Mouse (Mus musculus) ZHBTc4 (cell line): Measurements from ENCODE around the gene Gm10642.

Source experiments
- DNase-seq: peaks from one replicate; pipeline ENCODE4 v3.0.0-alpha.2; 2011; ENCODE audit warnings: low read depth, low spot score

Gm10642 gene

DNA sequence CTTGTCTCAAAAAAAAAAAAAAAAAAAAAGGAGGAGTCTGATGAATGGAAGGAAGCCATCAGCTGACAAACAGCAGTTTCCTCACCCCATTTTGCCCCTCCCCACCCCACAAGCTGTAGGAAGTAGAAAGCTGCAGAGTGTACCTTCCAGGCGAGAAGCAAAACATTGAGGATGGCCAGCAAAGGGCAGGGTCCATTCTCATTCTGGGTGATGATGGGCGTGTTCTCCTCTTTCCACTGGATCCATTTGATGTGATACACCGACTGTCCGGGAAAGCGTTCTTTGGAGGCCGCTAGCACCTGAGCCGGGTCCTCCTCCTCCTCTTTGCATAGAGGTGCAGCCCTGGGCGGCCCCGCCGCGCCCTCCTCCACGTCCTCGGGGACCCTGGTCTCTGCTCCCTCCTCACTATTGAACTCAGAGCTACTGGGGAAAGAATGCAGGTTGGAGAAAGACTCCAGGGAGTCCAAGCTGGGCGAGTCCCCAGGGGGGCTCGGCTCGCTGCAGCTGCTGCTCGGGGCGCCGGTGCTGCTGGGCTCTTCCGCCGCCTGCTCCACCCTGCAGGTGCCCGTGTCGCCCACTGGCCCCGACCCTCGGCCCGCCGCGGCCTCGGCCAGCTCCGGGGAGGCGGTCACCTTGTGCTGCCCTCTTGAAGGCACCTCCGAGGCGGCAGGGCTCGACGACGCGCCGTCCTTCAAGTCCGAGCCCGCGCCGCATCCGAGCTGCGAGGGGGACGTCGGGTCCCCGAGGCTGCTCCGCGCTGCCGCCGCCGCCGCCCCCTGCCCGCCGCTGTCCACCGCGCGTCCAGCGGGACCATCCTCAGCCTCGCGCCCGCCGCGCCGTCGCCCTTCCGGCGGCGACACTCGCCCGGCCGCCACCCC lies at the start of gene Gm10642:
Gene Gm10642 (plus strand): TSS at position 122 of the 878 bp plus-strand sequence.
- DNase-seq: peak; percentile 44

- DNase-seq: no peak
Measured at GRCm38 (mm10) chr9:70611026-70611673, 44.9 kb upstream of the Gm10642 start.

- DNase-seq: peak; percentile 4
Measured at GRCm38 (mm10) chr9:70629711-70630110, 26.3 kb upstream of the Gm10642 start.

GRCm38 (mm10) chr9:70631665-70632064 lies 24.4 kb upstream of the Gm10642 start:
- peak; percentile 8 for DNase-seq

GRCm38 (mm10) chr9:70636748-70637147 lies 19.3 kb upstream of the Gm10642 start:
- DNase-seq: no peak

GRCm38 (mm10) chr9:70650260-70650659 lies 5.8 kb upstream of the Gm10642 start:
- no peak for DNase-seq

- DNase-seq: no peak
Measured at GRCm38 (mm10) chr9:70650994-70651393, 5.1 kb upstream of the Gm10642 start.

DNA sequence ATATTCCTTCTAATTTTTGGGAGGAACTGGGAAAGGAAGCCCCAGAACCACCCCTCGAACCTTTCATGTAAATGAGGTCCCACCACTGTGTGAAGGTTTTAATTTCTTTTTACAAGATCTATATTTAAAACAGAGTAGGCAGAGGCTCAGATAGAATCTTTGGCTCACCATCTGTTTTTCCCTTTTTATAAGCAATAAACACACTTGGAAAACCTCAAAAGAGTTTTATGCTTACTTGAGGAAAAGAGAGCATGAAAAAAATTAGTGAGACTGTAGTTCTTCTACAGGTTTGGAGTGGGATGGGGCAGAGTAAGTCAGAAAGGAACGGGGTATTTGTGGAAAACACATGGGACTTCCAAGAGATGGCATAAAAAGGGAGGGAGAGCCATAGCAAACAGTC lies 3.8 kb upstream of the Gm10642 start:
- DNase-seq: no peak

DNA sequence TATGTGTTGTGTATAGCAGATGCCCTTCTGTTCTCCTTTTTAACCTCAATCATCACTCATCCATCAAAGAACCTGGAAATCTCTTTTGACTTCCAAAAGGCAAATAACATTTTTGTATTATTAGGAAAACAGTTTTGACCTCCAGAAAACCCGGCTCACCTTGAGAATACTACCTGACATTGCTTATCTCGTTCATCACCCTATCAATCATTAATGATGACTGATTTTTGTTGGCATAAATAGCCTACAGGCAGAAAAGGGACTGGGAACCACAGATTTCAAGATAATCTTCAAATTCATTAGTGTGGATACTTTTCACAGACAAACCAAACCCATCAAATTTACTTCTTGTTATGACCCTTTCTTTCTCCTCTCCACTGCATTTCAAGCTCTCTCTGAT lies 2.2 kb upstream of the Gm10642 start:
- no peak for DNase-seq

DNA sequence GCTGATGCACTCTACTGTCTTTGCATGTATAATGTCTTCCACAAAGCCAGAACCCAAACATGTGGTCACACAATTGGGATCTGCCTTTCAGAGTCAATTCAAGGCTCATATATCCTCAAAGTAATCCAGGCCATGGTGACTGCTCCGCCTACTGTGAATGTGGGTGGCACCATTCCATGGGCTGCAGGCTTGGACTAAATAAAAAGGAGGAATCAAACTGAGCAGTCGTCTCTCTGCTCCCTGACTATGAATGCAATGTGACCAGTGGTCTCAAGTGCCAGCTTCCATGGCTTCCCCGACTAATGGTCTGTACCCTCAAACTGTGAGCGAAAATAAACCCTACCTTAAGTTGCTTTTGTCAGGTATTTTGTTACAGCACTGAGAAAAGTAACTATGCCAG lies 1.6 kb upstream of the Gm10642 start:
- no peak for DNase-seq

DNA sequence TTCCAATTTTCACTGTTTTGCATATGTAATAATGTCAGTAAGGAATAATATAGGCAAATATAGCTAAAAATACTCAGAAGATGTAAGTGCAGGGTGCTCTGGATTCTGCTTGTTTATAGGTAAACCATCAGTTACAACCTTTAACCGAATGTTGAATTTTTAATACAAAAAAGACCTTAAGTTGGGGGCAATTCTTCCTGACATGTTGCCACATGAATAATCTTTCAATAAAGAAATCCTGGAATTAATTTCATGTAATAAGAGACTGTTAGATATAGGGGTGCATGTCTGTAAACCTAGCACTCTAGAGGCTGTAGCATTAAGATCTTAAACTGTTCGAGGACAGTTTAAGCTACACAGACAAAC lies 304 bp upstream of the Gm10642 start:
- DNase-seq: no peak

DNA sequence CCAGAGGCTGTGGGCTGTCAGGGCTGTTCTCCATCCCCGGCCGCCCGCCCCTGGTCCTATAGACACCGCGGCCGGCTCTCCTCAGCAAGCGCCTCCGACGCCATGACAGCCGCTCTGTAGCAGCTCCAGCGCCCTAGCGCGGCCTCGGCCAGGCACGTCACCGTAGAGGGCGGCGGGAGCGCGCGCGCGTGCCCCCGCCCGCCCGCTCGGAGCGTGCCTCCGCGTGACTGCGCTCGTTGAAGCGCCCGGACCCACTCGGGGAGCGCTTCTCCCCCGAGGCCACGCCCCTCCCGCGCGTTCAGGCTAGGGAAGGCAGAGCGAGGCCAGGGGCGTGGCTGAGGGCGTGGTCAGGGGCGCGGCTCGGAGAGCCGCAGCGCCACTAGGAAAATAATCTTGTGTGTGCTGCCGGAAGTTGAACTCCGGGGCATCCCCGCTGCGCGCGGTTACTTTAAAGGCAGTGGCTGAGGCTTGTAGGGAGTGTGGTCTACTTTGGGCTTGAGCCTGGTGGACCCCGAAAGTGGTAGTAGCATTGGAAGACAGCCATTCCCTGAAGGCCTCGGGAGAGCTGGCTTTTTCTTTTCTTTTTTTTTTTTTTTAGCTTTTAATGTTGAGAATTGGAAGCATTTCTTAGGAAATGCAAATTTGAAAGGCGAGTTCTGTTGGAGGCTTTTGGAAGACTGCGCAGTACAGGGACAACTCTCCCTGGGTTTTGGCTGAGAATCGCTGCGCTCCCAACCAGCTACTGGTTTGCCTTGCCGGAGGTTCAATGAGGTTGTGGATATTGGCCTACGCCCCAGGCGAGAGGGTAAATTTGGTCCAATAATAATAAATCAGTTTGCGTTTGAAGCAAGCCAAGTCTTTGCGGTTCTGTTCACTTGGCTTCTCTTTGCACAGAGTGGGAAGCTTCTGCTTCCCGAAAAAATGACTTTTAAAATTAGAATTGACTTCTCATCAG lies 1.2 kb downstream of the Gm10642 start, which contains the start of gene Mindy2:
Gene Mindy2 (minus strand): TSS at position 162 of the 955 bp plus-strand sequence.
- DNase-seq: peak; percentile 98

DNA sequence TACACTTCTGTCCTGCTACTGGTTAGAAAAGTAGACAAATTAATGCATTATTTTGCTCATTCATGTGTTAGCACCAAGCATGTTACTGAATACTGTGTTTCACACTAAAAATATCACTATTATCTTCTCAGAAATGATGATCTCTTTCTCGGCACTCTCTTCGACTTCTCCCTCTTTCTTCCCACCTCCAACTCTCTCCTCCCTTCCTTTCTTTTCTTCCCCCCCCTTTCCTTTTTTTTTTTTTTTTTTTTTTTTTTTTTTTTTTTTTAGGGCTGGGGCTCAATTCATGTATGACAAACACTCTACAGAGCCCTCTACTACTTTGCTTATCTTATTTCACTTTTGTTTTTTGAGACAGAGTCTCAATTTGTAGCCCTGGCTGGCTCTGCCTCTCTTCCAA lies 2.2 kb downstream of the Gm10642 start:
- DNase-seq: no peak

DNA sequence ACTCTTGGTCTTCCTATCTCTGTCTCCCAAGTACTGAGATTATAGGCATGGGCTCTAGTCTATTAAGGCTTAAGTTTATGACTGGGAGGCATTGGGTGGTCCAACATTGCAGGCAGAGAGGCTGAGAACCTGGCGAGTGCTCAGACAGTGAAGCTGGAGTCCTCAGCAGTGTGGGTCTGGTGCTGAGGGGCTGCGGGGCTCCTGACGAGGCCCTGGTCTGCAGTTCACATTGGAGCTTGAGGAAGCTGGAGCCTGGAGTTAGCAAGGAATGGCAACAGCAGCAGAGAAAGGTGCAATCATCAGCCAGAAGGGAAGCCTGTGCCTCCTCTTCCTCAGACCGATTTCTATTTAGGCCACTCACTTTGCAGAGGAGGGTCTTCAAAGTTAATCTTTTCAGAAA lies 8.8 kb downstream of the Gm10642 start:
- DNase-seq: no peak

DNA sequence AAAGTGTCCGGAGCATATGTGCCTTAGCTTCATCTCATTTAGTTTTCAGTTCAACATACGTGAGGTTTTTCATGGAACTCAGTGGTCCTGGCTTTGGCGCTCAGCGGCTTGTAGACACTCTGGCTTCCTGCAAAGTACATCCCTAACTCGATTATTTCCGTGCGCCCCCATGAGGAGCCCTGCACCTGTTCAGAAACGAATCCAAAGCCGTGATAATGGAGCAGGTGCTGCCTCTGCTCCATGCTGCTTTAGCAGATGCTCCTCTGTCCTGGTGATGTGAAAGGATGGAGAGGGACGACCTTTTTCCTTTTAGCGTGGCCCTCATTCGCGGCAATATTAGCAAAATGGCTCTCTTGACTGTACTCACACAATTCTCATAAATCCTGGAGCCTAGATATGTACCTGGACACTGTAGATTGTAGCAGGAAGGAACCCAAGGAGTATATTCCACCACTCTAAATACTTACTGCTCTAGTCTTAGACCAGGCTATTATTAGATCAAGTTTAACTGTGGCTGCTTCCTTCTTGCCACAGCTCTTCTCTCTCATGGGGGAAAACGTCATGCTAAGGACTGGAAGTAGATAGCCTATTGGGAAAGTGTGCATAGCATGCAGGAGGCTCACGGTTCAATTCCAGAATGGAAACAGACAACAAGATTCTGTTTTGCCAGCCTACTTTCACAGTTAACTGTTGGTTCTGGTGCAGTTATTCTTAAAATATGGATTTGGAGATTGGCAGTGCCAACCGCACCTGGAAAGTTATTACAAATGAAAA lies 9.5 kb downstream of the Gm10642 start:
- DNase-seq: peak; percentile 38

GRCm38 (mm10) chr9:70666811-70667210 lies 10.8 kb downstream of the Gm10642 start:
- no peak for DNase-seq

DNA sequence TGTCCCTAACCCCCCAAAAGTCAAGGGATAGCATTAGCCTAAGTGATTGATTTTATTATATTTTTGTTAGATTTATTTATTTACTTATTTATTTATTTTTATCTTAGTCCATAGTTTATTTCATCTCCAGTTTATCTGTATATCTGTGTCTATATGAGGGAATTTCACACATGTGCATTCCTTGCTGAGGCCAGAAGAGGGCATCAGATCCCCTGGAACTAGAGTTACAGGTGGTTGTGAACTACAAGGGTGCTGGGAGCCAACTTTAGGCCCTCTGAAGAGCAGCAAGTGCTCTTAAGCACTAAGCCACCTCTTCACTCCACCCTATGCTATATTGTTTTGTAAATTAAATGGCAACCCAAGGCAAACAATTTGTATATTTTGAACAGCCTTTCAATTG lies 12.0 kb downstream of the Gm10642 start:
- peak; percentile 35 for DNase-seq

GRCm38 (mm10) chr9:70669197-70669596 lies 13.1 kb downstream of the Gm10642 start:
- DNase-seq: no peak

DNA sequence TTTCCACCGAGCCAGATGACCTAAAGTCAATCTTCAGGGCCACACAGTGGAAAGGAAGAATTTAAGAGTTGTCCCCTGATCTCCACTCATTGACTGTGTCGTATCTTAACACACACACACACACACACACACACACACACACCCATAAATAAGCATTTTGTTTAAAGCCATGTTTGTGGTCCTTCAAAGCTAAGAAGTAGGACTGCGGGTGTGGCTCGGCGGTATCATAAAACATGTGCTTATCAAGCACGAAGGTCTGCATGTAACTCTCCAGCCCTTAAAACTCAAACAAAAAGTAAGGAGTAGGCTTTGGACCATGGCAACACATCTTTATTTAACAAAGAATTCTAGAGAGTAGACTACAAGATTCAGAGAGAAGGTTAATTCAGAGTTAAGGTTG lies 14.3 kb downstream of the Gm10642 start:
- no peak for DNase-seq

- no peak for DNase-seq
Measured at GRCm38 (mm10) chr9:70671278-70671677, 15.2 kb downstream of the Gm10642 start.
